Mouse (Mus musculus) C2C12 (cell line): Measurements from ENCODE around the gene Bbs4. TPM values are rescaled to one million over a fixed set of nuclear protein-coding genes. Genes with fewer than 3 reads are reported as not detected.

Experiments used
- H3K27me3 ChIP-seq: one replicate; pipeline ENCODE4 v1.6.1; 2011; ENCODE audit not compliant: control insufficient read depth, insufficient read depth, insufficient read length
- H3K36me3 ChIP-seq: one replicate; pipeline ENCODE4 v1.6.1; 2011; ENCODE audit not compliant: control insufficient read depth, insufficient read depth
- H3K4me3 ChIP-seq: one replicate; pipeline ENCODE4 v1.5.1; 2011; ENCODE audit warnings: mild to moderate bottlenecking, control low read depth; ENCODE audit not compliant: poor library complexity, insufficient read depth, severe bottlenecking
- H3K79me2 ChIP-seq: one replicate; pipeline ENCODE4 v1.6.1; 2011; ENCODE audit not compliant: control insufficient read depth, insufficient read depth
- H3K79me3 ChIP-seq: one replicate; pipeline ENCODE4 v1.6.1; 2011; ENCODE audit warnings: low read depth, control low read depth
- H3ac ChIP-seq: one replicate; pipeline ENCODE3; 2011; ENCODE audit warnings: low read depth; ENCODE audit not compliant: control insufficient read depth, insufficient read length
- CEBPB ChIP-seq: IDR thresholded peaks from one replicate; pipeline ENCODE4 v1.6.1; 2011; ENCODE audit warnings: low read depth, mild to moderate bottlenecking, control low read depth, moderate library complexity
- CTCF ChIP-seq: IDR thresholded peaks from one replicate; pipeline ENCODE4 v1.5.1; 2011; ENCODE audit not compliant: control insufficient read depth, insufficient read depth, insufficient read length
- FOSL1 ChIP-seq: IDR thresholded peaks from one replicate; pipeline ENCODE4 v1.8.0; 2011; ENCODE audit warnings: mild to moderate bottlenecking, low read length; ENCODE audit not compliant: poor library complexity, insufficient read depth, severe bottlenecking
- MAX ChIP-seq: IDR thresholded peaks from one replicate; pipeline ENCODE4 v1.6.1; 2011; ENCODE audit warnings: mild to moderate bottlenecking, control low read depth
- MYOD1 ChIP-seq: IDR thresholded peaks from one replicate; pipeline ENCODE4 v1.6.1; 2011; ENCODE audit warnings: low read depth; ENCODE audit not compliant: control insufficient read depth, insufficient read length
- MYOG ChIP-seq: IDR thresholded peaks from one replicate; pipeline ENCODE4 v1.6.1; 2011; ENCODE audit not compliant: control insufficient read depth, insufficient read length; ENCODE audit errors: extremely low read depth
- USF1 ChIP-seq: IDR thresholded peaks from one replicate; pipeline ENCODE4 v1.6.1; 2011; ENCODE audit warnings: low read depth, mild to moderate bottlenecking, control low read depth, moderate library complexity
- polyA plus RNA-seq: library from polyadenylated mRNA; unstranded; fragments of >200 nt; fragmentation: generic; extraction: Trizol; gene quantifications from one replicate; pipeline ENCODE4 v1.2.1, GENCODE M21; 2012; ENCODE audit warnings: missing spikeins

The Bbs4 gene
- polyA plus RNA-seq, 1 experiment, result 1.7 TPM

GRCm38 (mm10) chr9:59311284-59311670, 42.0 kb downstream of the Bbs4 start:
- no peaks in the 10 kb centered on the region for H3K79me2 ChIP-seq
- TF ChIP-seq CTCF (no peak), MYOD1 (no peak), MYOG (no peak), FOSL1 (no peak), CEBPB (no peak), USF1 (no peak), MAX (no peak)
- H3K4me3 ChIP-seq, result no peak overlapping the region
- no peaks in the 10 kb centered on the region for H3K27me3 ChIP-seq
- H3K79me3 ChIP-seq, result no peaks in the 10 kb centered on the region
- peaks cover 22% of the 10 kb centered on the region for H3K36me3 ChIP-seq
- H3ac ChIP-seq, result no peak overlapping the region

DNA sequence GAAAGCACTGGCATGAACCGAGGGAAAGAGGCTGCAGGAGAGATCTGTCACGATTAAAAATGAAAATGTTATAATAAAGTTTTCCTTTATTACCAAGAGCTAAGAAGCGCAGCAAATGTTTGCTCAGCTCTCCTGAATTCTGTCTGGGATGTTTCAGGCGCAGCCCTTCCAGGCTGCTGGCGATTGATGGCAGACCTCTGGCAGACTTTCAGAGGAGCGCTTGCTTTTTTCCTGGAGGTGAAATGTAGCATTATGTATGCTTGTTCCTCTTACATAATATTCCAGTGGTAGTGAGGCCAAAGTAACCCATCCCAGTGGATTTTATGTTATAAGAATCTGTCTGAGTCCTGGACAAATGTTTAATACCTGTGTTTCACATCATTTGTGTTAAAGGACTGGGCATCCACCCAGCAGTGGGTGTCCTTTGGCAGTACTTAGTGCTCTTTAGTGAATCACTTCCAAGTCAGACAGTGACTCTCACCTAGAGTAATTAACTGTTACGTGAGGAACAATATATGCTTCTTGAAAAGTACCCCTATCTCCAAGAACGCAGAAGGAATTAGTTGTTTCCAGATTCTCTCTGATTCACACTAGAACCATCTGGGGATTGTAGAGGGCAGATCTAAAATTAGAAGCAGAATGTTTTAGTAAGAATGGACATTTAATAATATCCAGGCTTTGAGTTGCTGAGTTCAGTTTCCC, 42.6 kb downstream of the Bbs4 start:
- no peak overlapping the region for H3K4me3 ChIP-seq
- H3ac ChIP-seq, result no peak overlapping the region
- TF ChIP-seq USF1 (no peak), MYOD1 (no peak), MYOG (no peak), CEBPB (no peak), FOSL1 (no peak), MAX (no peak), CTCF (no peak)
- no peaks in the 10 kb centered on the region for H3K79me2 ChIP-seq
- H3K36me3 ChIP-seq, result peaks cover 22% of the 10 kb centered on the region
- no peaks in the 10 kb centered on the region for H3K79me3 ChIP-seq
- no peaks in the 10 kb centered on the region for H3K27me3 ChIP-seq

GRCm38 (mm10) chr9:59307890-59308289, 45.4 kb downstream of the Bbs4 start:
- no peaks in the 10 kb centered on the region for H3K79me2 ChIP-seq
- H3ac ChIP-seq, result no peak overlapping the region
- H3K4me3 ChIP-seq, result no peak overlapping the region
- H3K27me3 ChIP-seq, result no peaks in the 10 kb centered on the region
- TF ChIP-seq MYOG (no peak), USF1 (no peak), MYOD1 (no peak), CTCF (no peak), MAX (no peak), CEBPB (no peak), FOSL1 (no peak)
- peaks cover 18% of the 10 kb centered on the region for H3K36me3 ChIP-seq
- no peaks in the 10 kb centered on the region for H3K79me3 ChIP-seq

DNA sequence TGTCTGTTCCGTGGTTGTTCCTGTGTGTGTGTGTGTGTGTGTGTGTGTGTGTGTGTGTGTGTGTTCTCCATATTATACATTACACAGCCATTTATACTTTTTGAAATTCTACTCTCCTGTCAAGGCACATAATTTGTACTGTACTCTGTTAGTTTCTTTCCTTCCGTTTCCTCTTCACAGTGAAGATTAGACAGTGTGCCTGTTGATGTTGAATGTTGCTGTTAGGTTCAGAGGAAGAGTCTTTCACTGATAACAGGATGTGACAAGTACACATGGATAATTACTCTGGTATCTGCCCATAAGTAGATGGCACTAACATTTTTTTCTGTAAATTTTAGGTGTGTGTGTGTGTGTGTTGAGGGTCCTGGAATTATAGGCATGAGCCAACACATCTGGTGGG, 56.9 kb downstream of the Bbs4 start:
- peaks cover 24% of the 10 kb centered on the region for H3K36me3 ChIP-seq
- TF ChIP-seq MAX (no peak), MYOG (no peak), FOSL1 (no peak), CTCF (no peak), CEBPB (no peak)
- no peak overlapping the region for H3ac ChIP-seq
- peaks cover 24% of the 10 kb centered on the region for H3K79me3 ChIP-seq
- peaks cover 38% of the 10 kb centered on the region for H3K79me2 ChIP-seq
- H3K27me3 ChIP-seq, result no peaks in the 10 kb centered on the region
- no peak overlapping the region for H3K4me3 ChIP-seq

- Histone ChIP-seq H3K79me3 (peaks cover 23% of the 10 kb centered on the region), H3ac (peak overlapping the region; percentile 6), H3K36me3 (no peaks in the 10 kb centered on the region), H3K79me2 (peaks cover 38% of the 10 kb centered on the region), H3K4me3 (peak overlapping the region; percentile 66), H3K27me3 (no peaks in the 10 kb centered on the region)
- TF ChIP-seq FOSL1 (no peak), MYOG (no peak), MYOD1 (no peak), CEBPB (no peak)
Observed at GRCm38 (mm10) chr9:59292493-59292875, 60.8 kb downstream of the Bbs4 start.
